Mouse (Mus musculus) ES-Bruce4 (cell line): ENCODE measurements around the gene Zfand2b. TPM values are rescaled to one million over a fixed set of nuclear protein-coding genes. Genes with fewer than 3 reads are reported as not detected.

Experiments used
- H3K27ac ChIP-seq: 2 replicates; pipeline ENCODE4 v1.5.1; 2012; ENCODE audit warnings: low read length, inconsistent platforms; ENCODE audit not compliant: insufficient read depth
- H3K27me3 ChIP-seq: 2 replicates; pipeline ENCODE4 v1.6.1; 2012; ENCODE audit warnings: mild to moderate bottlenecking, low read length, inconsistent platforms; ENCODE audit not compliant: control insufficient read depth, poor library complexity, insufficient read depth, severe bottlenecking
- H3K36me3 ChIP-seq: 2 replicates; pipeline ENCODE4 v1.6.1; 2012; ENCODE audit warnings: inconsistent platforms, mild to moderate bottlenecking, low read length, moderate library complexity; ENCODE audit not compliant: control insufficient read depth, poor library complexity, insufficient read depth, severe bottlenecking
- H3K4me1 ChIP-seq: one replicate; pipeline ENCODE4 v1.8.1; 2011; ENCODE audit warnings: low read length; ENCODE audit not compliant: control insufficient read depth, insufficient read depth
- H3K4me3 ChIP-seq: 2 replicates; pipeline ENCODE4 v1.5.1; 2011; ENCODE audit warnings: low read depth, mild to moderate bottlenecking, low read length
- H3K9ac ChIP-seq: 2 replicates; pipeline ENCODE4 v1.6.1; 2012; ENCODE audit warnings: low read depth, mild to moderate bottlenecking, inconsistent platforms; ENCODE audit not compliant: poor library complexity, severe bottlenecking
- H3K9me3 ChIP-seq: replicated peaks from 2 replicates; pipeline ENCODE4 v1.6.1; 2012; ENCODE audit warnings: mild to moderate bottlenecking, low read length, inconsistent platforms; ENCODE audit not compliant: control insufficient read depth, poor library complexity, insufficient read depth, severe bottlenecking
- CTCF ChIP-seq: IDR thresholded peaks from one replicate; pipeline ENCODE4 v1.8.1; 2011; ENCODE audit warnings: low read depth, low read length
- EP300 ChIP-seq: IDR thresholded peaks from 2 replicates; pipeline ENCODE4 v1.6.1; 2011; ENCODE audit warnings: low read depth, low read length; ENCODE audit not compliant: insufficient read depth
- POLR2A ChIP-seq: IDR thresholded peaks from one replicate; pipeline ENCODE4 v1.8.1; 2011; ENCODE audit warnings: low read length; ENCODE audit not compliant: insufficient read depth
- polyA plus RNA-seq: library from polyadenylated mRNA; stranded (reverse); fragments of >200 nt; gene quantifications from 2 replicates; pipeline ENCODE4 v1.2.4, GENCODE M21; 2011; ENCODE audit warnings: low read depth; ENCODE audit not compliant: missing spikeins, insufficient read depth, insufficient read length

Zfand2b gene
- polyA plus RNA-seq: 10.9 and 13.0 TPM in 2 replicates

DNA sequence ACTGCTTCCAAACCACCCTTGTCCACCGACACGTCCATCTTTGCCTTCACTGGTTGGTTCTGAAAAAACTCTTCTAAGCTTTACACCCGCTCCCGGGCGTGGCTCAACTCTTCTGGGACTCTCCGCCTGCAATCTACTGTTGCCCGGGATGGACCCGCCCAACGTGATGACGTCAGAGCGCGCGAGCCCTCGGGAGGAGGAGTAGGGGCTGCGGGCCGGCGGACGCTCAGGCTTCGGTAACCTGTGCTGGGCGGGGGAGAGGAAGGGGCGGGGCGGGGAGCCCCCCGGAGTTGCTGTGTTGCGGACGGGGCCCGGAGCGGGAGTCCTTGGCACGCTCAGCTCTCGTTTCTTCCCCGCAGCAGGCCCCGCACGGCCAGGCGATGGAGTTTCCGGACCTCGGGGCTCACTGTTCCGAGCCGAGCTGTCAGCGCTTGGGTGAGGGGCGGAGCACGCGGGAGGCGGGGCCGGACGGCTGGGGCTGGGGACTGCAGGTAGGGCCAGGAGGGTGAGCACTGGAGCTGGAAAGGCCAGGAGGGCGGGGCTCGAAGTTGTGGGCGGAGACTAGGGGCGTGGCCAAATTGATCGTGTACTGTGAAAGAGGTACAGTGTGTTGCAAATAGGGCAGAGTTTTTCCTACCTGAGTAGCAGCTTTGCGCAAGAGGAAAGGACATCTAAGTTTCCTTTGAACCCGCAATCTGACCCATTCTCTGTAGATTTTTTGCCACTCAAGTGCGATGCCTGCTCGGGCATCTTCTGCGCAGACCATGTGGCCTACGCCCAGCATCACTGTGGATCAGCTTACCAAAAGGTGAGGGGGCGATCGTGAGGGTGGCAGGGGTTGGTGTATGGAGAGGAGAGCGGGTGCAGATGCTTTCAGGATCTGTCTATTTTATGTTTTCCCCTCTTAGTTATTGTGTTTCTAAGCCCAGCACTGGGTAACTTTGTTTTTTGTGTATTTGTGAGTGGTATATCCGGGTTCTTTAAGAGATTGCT, at the start of gene Zfand2b:
Zfand2b (plus strand) TSS at position 175 of the 993 bp plus-strand sequence.
- TF ChIP-seq EP300 (no peak), CTCF (no peak), POLR2A (peak; percentile 89)
- Histone ChIP-seq H3K36me3 (0 out of 2 replicates have a peak, but pooled peaks cover 4% of the 10 kb centered on the region), H3K4me1 (peaks cover 3% of the 10 kb centered on the region), H3K27ac (peak within 1 kb of the TSS; percentile 86), H3K9ac (peak within 1 kb of the TSS; percentile 54), H3K27me3 (no peaks in the 10 kb centered on the region), H3K9me3 (no peaks in the 10 kb centered on the region), H3K4me3 (peak within 1 kb of the TSS; percentile 97)

DNA sequence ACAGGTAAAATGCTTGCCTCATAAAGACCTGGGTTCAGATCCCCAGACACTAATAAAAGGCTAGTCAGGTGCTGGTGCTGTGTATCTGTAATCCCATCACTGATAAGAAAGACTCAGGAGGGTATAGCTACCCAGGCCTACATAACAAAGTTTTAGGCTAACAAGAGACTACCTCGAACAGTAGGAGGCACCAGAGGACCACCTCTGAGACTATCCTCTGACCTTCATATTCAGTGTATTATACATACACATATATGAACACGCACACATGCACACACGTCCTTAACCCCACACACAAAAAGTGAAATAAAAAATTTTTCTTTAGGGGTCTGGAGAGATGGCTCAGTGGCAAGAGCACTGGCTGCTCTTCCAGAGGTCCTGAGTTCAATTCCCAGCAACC, 46.2 kb upstream of the Zfand2b start:
- Histone ChIP-seq H3K27ac (no peak overlapping the region), H3K9me3 (no peaks in the 10 kb centered on the region), H3K9ac (no peak overlapping the region), H3K36me3 (no peaks in the 10 kb centered on the region), H3K4me1 (no peaks in the 10 kb centered on the region), H3K27me3 (no peaks in the 10 kb centered on the region), H3K4me3 (no peak overlapping the region)
- TF ChIP-seq EP300: no peak
- no peak for TF ChIP-seq CTCF

DNA sequence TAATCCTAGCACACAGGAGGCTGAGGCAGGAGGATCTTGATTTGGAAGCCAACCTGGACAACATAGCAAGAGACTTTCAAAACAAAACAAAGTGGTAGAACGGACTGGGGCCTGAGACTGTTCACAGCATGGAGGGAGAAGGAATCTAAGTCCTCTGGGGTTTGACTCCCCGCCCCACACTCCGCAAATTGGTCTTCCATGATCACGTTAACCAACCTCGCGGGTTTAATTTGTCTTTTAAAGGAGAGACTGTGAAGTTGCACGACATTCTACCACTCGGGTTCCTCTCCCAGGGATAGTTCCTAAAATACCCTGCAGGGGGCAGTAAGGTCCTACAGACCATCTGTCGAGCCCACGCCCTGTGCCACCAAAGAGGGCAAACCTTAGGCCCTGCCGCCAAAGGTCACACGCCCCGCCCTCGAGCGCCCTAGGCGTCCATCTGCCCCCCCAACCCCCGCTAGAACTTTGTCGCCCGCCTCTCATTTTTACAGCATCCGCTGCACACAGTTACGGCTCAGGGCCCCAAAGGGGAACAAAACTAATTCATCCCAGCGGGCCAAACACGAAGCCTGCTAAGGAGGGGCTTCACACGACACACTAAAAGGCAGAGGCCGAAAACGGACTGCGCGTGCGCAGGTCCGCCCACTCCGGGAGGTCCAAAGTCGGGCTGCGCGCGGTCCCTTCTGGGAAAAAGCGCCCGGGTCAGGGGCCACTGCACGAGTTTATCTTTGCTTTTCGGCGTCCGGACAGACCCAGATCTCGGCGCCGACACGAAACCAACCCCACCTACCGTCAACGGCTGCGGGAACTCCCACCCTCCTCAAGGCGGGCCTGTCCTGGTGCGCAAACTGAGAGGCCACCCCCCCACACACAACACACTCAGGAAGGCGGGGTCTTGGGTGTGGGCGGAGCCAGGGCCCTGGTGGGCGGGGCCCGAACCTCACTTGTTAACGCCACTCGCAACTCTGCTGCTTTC, 43.8 kb upstream of the Zfand2b start, which contains the start of gene Nhej1:
Nhej1 (minus strand) TSS at position 855 of the 976 bp plus-strand sequence.
- Histone ChIP-seq H3K9me3 (no peaks in the 10 kb centered on the region), H3K9ac (peak within 1 kb of the TSS; percentile 83), H3K36me3 (no peaks in the 10 kb centered on the region), H3K4me1 (no peaks in the 10 kb centered on the region), H3K4me3 (peak within 1 kb of the TSS; percentile 94), H3K27ac (peak within 1 kb of the TSS; percentile 82), H3K27me3 (no peaks in the 10 kb centered on the region)
- TF ChIP-seq EP300: 0 out of 2 replicates have a peak, but pooled peaks have one; percentile 15
- peak; percentile 71 for TF ChIP-seq CTCF
- TF ChIP-seq POLR2A: no peak

DNA sequence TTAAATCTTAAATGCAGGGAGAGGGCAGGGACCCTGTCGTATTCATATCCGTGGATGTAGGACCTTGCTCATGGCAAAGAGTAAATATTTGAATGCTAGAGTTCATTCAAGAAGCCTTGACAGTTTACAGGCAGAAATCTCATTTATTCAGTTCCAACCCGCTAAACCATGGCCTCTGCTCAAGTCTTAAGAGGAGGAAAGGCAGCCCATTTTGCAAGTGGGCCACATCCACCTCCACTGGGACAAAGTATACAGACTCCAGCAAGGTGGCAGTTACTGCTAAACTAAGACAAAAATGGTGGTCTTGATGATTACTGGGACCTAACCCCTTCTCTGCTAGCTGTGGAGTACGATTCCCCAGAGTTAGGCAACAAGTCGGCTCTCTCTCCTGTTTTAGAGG, 43.0 kb upstream of the Zfand2b start:
- H3K27me3 ChIP-seq: no peaks in the 10 kb centered on the region
- H3K4me1 ChIP-seq: no peaks in the 10 kb centered on the region
- TF ChIP-seq EP300 (no peak), CTCF (no peak), POLR2A (no peak)
- H3K9me3 ChIP-seq: no peaks in the 10 kb centered on the region
- H3K4me3 ChIP-seq: peak overlapping the region; percentile 17; the same call in 1 of the 2 replicates
- H3K36me3 ChIP-seq: no peaks in the 10 kb centered on the region
- peak overlapping the region; percentile 83 for H3K9ac ChIP-seq
- H3K27ac ChIP-seq: no peak overlapping the region

DNA sequence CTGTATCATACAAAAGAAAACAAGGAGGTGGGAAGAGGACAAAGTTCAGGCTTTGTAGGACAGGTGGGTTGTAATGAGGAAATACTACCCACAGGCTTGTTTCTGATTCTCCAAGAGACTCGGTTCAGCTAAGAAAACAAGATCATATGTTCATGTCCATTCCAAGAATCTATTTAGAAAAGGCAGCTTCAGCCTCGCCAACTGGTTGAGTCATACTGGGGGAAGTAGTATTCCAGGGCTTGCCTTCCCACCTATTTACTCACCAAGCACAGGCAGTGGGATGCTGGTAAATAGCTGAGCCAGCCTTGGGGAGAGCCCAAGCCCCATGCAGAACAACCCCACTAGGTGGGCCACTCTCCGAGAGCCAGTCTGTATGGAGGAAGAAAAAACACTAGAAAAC, 39.8 kb upstream of the Zfand2b start:
- no peaks in the 10 kb centered on the region for H3K36me3 ChIP-seq
- no peak overlapping the region for H3K4me3 ChIP-seq
- no peak overlapping the region for H3K27ac ChIP-seq
- no peak overlapping the region for H3K9ac ChIP-seq
- no peaks in the 10 kb centered on the region for H3K4me1 ChIP-seq
- no peak for TF ChIP-seq POLR2A
- TF ChIP-seq EP300: no peak
- no peak for TF ChIP-seq CTCF
- no peaks in the 10 kb centered on the region for H3K9me3 ChIP-seq
- no peaks in the 10 kb centered on the region for H3K27me3 ChIP-seq
